Mouse (Mus musculus): ENCODE measurements around the gene Tmeff2. TPM values are rescaled to one million over a fixed set of nuclear protein-coding genes. Genes with fewer than 3 reads are reported as not detected.

Tmeff2 gene
- total RNA-seq, 4 experiments from 2014 or later, result 0.19 to 1.2 (median 0.27) TPM

GRCm38 (mm10) chr1:51199954-51200353 is 299.5 kb downstream of the Tmeff2 start:
- no peak for DNase-seq (ENCODE audit: low spot score)

- no peak for DNase-seq (ENCODE audit: low spot score)
Measured at GRCm38 (mm10) chr1:51215631-51216030, 315.2 kb downstream of the Tmeff2 start.

- DNase-seq (ENCODE audit: low spot score), result peak; percentile 25
Measured at GRCm38 (mm10) chr1:51216292-51217050, 316.0 kb downstream of the Tmeff2 start.

- no peak for DNase-seq (ENCODE audit: low spot score)
Measured at GRCm38 (mm10) chr1:51217227-51217626, 316.8 kb downstream of the Tmeff2 start.

GRCm38 (mm10) chr1:51225156-51225555 is 324.7 kb downstream of the Tmeff2 start:
- no peak for DNase-seq (ENCODE audit: low spot score)

Small RNA genes within 50 kb of the gene (microRNA-seq; reads per million reads assigned to microRNA genes)
- gene Gm25736, result not detected

Data from heart, adult 8-10 months (tissue).